Mouse (Mus musculus): Measurements from ENCODE around the gene Olfr728. TPM values are rescaled to one million over a fixed set of nuclear protein-coding genes. Genes with fewer than 3 reads are reported as not detected.

Gene Olfr728
- total RNA-seq (2021): not detected in 2 replicates
- long read RNA-seq: 0 reads

GRCm38 (mm10) chr14:50142580-50142979, at the start of gene Olfr728:
Gene Olfr728, minus strand, starts transcription at chr14:50142680.
- no peak for DNase-seq

GRCm38 (mm10) chr14:50188098-50188497, 45.6 kb upstream of the Olfr728 start, which contains the start of gene Olfr730:
Gene Olfr730, minus strand, starts transcription at chr14:50188198.
- DNase-seq: no peak

- DNase-seq: no peak
Measured at GRCm38 (mm10) chr14:50152810-50153209, 10.3 kb upstream of the Olfr728 start, which contains the start of gene Olfr729. Gene Olfr729, minus strand, starts transcription at chr14:50152910.

GRCm38 (mm10) chr14:50122886-50123285, 19.6 kb downstream of the Olfr728 start, which contains the start of gene Olfr727:
Gene Olfr727, plus strand, starts transcription at chr14:50123186.
- no peak for DNase-seq

GRCm38 (mm10) chr14:50090853-50091252, 51.6 kb downstream of the Olfr728 start, which contains the start of gene Olfr726:
Gene Olfr726, minus strand, starts transcription at chr14:50090953.
- no peak for DNase-seq

Other genes starting within 250 kb of the Olfr728 start
- gene Olfr722, start 240.7 kb downstream of the Olfr728 start, total RNA-seq (2021): not detected in 2 replicates
- gene Olfr723, start 210.9 kb downstream of the Olfr728 start, total RNA-seq (2021): not detected in 2 replicates
- not detected in 2 replicates for gene Olfr724, start 179.4 kb downstream of the Olfr728 start, total RNA-seq (2021)
- not detected in 2 replicates for gene Olfr725, start 102.3 kb downstream of the Olfr728 start, total RNA-seq (2021)
- not detected in 2 replicates for gene Olfr726, start 51.7 kb downstream of the Olfr728 start, total RNA-seq (2021)
- not detected in 2 replicates for gene Olfr727, start 19.5 kb downstream of the Olfr728 start, total RNA-seq (2021)
- gene Olfr729, start 10.2 kb upstream of the Olfr728 start, total RNA-seq (2021): not detected in 2 replicates
- not detected in 2 replicates for gene Olfr730, start 45.5 kb upstream of the Olfr728 start, total RNA-seq (2021)
- 0.21 TPM in 1 of 2 replicates, not detected in the other for gene Olfr731, start 99.2 kb upstream of the Olfr728 start, total RNA-seq (2021)
- not detected in 2 replicates for gene Olfr732, start 141.5 kb upstream of the Olfr728 start, total RNA-seq (2021)
- gene Olfr733, start 158.8 kb upstream of the Olfr728 start, total RNA-seq (2021): not detected in 2 replicates
- 0.18 TPM in 1 of 2 replicates, not detected in the other for gene Olfr734, start 184.1 kb upstream of the Olfr728 start, total RNA-seq (2021)
- not detected in 2 replicates for gene Olfr735, start 206.2 kb upstream of the Olfr728 start, total RNA-seq (2021)
- not detected in 2 replicates for gene Tlr11, start 215.2 kb upstream of the Olfr728 start, total RNA-seq (2021)
- not detected in 2 replicates for gene Olfr736, start 238.5 kb upstream of the Olfr728 start, total RNA-seq (2021)

Data from adrenal gland, postnatal 25 days (tissue).